Mouse (Mus musculus) G1E (cell line): Measurements from ENCODE around the gene Lck.

ENCODE experiments used
- CTCF ChIP-seq: IDR thresholded peaks from 2 replicates; pipeline ENCODE4 v1.5.1; 2012; ENCODE audit warnings: low read depth, low read length, inconsistent platforms, mixed read lengths
- GATA1 ChIP-seq: IDR thresholded peaks from 2 replicates; pipeline ENCODE4 v1.6.1; 2012; ENCODE audit warnings: borderline replicate concordance, low read length, inconsistent platforms, mixed read lengths
- GATA2 ChIP-seq: IDR thresholded peaks from 2 replicates; pipeline ENCODE4 v1.6.1; 2012; ENCODE audit warnings: low read depth, low read length, inconsistent platforms, borderline replicate concordance
- POLR2AphosphoS5 ChIP-seq: IDR thresholded peaks from 2 replicates; pipeline ENCODE4 v1.6.1; 2012; ENCODE audit warnings: low read depth, low read length, inconsistent platforms; ENCODE audit not compliant: insufficient replicate concordance
- TAL1 ChIP-seq: conservative IDR thresholded peaks from 2 replicates; pipeline ENCODE4 v1.6.1; 2012; ENCODE audit warnings: low read depth, low read length, inconsistent platforms, mixed read lengths

DNA sequence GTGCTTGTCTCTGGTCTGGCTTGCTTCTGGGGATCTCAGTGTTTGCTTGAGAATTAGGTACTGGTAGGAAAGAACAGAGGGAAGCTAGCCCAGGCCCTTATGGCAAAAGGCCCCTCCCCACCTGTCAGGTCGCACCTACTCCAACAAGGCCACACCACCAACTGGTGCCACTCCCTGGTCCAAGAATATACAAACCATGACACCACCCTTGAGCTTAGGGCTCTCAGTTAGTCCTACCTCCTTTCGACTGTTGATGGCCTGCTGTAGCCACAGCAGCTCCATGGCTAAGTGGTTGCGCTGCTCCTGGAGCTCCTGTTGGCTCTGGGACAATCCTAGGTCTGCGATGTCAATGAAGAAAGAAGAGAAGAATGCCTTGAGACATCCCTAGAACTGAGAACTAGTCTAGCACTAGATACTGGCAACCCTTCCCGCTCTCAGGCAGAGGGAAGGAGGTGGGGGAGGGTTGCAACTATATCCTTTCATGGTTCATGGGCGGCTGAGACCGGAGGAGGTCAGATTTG lies 43.7 kb upstream of the Lck start:
- no peak for TF ChIP-seq CTCF
- no peak for TF ChIP-seq TAL1
- TF ChIP-seq POLR2AphosphoS5, result no peak
- no peak for TF ChIP-seq GATA1
- no peak for TF ChIP-seq GATA2
